Mouse (Mus musculus) small intestine, adult 2 months (tissue): ENCODE data around the gene Dcaf12. TPM values are rescaled to one million over a fixed set of nuclear protein-coding genes. Genes with fewer than 3 reads are reported as not detected.

Experiments used
- H3K27ac ChIP-seq: fragments of 200-500 bp; 2 replicates; pipeline ENCODE4 v1.5.1; 2012; ENCODE audit warnings: low read depth, low read length, control low read depth, inconsistent platforms; ENCODE audit not compliant: insufficient read depth
- H3K27me3 ChIP-seq: fragments of 200-500 bp; 2 replicates; pipeline ENCODE4 v1.6.1; 2012; ENCODE audit warnings: mild to moderate bottlenecking, moderate library complexity, low read length, inconsistent platforms; ENCODE audit not compliant: control insufficient read depth, insufficient read depth
- H3K36me3 ChIP-seq: fragments of 200-500 bp; 2 replicates; pipeline ENCODE4 v1.6.1; 2012; ENCODE audit warnings: mild to moderate bottlenecking, low read length, control low read depth, inconsistent platforms; ENCODE audit not compliant: control insufficient read depth, insufficient read depth
- H3K4me1 ChIP-seq: fragments of 200-500 bp; 2 replicates; pipeline ENCODE4 v1.6.1; 2012; ENCODE audit warnings: low read length, inconsistent platforms, mixed read lengths; ENCODE audit not compliant: control insufficient read depth, insufficient read depth, insufficient read length
- H3K4me3 ChIP-seq: fragments of 200-500 bp; 2 replicates; pipeline ENCODE4 v1.5.1; 2012; ENCODE audit warnings: low read depth, mild to moderate bottlenecking, control low read depth, inconsistent platforms, low read length, moderate library complexity
- CTCF ChIP-seq: fragments of 200-500 bp; IDR thresholded peaks from 2 replicates; pipeline ENCODE4 v1.5.1; 2012; ENCODE audit warnings: low read depth, mild to moderate bottlenecking, control low read depth, inconsistent platforms, low read length, moderate library complexity, mixed read lengths; ENCODE audit not compliant: insufficient replicate concordance, insufficient read length; ENCODE audit errors: extremely low read depth
- POLR2A ChIP-seq: fragments of 200-500 bp; IDR thresholded peaks from 2 replicates; pipeline ENCODE4 v1.6.1; 2012; ENCODE audit warnings: low read depth, mild to moderate bottlenecking, control low read depth, inconsistent platforms, low read length, moderate library complexity
- WGBS: fragments of 180-500 bp; shearing (Covaris S2); methylation state at CpG from one replicate; pipeline ENCODE4 v1.1.7; 2018; 5-methylcytosine and 5-hydroxymethylcytosine counted together
- polyA plus RNA-seq: library from polyadenylated mRNA; depleted of rRNA; stranded (reverse); fragments of >200 nt; gene quantifications from 2 replicates; pipeline ENCODE4 v1.2.3, GENCODE M21; 2012

Dcaf12 gene
- polyA plus RNA-seq, 1 experiment, result 27.5 TPM

- Histone ChIP-seq H3K27ac (peak overlapping the region; percentile 79), H3K27me3 (no peaks in the 10 kb centered on the region), H3K4me1 (peaks cover 12% of the 10 kb centered on the region), H3K4me3 (peak overlapping the region; percentile 94), H3K36me3 (peaks cover 2% of the 10 kb centered on the region; the same call in 1 of the 2 replicates)
- TF ChIP-seq CTCF (no peak), POLR2A (no peak)
- WGBS, result 1% methylated on average over 27 of the region's 28 CpGs
Measured at GRCm38 (mm10) chr4:41349199-41349591, 34.5 kb upstream of the Dcaf12 start.

DNA sequence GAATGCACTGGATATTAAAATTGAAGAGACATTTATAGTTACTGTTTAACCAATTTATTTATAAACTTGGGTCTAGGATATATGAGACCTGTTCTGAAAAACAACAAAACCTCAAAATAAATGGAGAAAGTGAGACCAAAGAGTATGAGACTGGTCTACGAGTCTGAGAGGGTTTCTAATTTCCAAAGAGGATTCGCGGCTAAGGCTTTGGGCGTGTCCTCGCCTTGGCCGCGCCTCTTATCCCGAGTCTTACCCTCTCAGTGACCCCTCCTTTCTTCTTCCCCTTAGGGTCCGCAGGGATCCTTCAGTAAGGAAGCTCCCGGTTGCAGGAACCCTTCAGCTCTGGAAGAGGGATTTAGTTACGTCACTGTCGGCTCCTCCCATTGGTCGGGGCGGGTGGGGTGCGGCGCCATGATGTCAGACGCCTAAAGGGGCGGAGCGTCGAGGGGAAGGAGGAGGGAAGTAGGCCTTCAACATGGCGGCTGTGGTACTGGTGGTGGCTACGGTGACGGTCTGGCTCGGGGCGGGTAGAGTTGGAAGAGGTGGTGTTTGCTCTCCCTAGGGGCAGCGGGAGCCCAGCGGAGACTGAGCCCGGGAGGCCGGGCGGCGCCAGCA, 34.0 kb upstream of the Dcaf12 start, which contains the start of gene Ubap1:
Ubap1 (plus strand) TSS at position 413 of the 615 bp plus-strand sequence.
- peaks cover 12% of the 10 kb centered on the region for H3K4me1 ChIP-seq
- peak within 1 kb of the TSS; percentile 94 for H3K4me3 ChIP-seq
- peaks cover 2% of the 10 kb centered on the region; the same call in 1 of the 2 replicates for H3K36me3 ChIP-seq
- H3K27me3 ChIP-seq, result no peaks in the 10 kb centered on the region
- peak within 1 kb of the TSS; percentile 92 for H3K27ac ChIP-seq
- WGBS, result under 1% methylated on average over 31 of the region's 31 CpGs
- peak; percentile 84 for TF ChIP-seq POLR2A
- TF ChIP-seq CTCF, result no peak

DNA sequence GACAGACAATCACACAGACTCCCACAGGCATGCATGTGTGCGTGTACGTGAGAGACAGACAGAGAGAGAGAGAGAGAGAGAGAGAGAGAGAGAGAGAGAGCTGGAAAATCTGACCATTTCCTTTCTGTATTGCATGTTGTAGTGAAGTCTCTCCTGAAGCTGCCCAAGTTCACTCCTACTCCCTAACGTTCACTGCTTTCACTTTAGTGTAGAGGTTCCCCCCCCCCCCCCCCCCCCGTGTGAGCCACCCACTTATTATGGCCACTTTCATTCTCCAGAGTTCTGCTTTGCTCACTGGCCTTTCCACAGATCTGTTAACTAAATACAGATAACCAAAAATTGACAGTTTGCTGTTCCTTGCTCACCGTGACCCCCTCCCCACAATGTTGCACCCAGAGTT, 33.1 kb upstream of the Dcaf12 start:
- H3K4me1 ChIP-seq, result peaks cover 14% of the 10 kb centered on the region
- peak overlapping the region; percentile 10; the same call in 1 of the 2 replicates for H3K4me3 ChIP-seq
- H3K27me3 ChIP-seq, result no peaks in the 10 kb centered on the region
- no peak for TF ChIP-seq POLR2A
- TF ChIP-seq CTCF, result no peak
- 7% methylated on average over 5 of the region's 5 CpGs for WGBS
- H3K36me3 ChIP-seq, result peaks cover 2% of the 10 kb centered on the region; the same call in 1 of the 2 replicates
- peak overlapping the region; percentile 92 for H3K27ac ChIP-seq

GRCm38 (mm10) chr4:41346011-41346410, 31.3 kb upstream of the Dcaf12 start:
- H3K27ac ChIP-seq, result no peak overlapping the region
- TF ChIP-seq POLR2A (no peak), CTCF (no peak)
- no peaks in the 10 kb centered on the region for H3K27me3 ChIP-seq
- H3K4me1 ChIP-seq, result peaks cover 14% of the 10 kb centered on the region
- H3K4me3 ChIP-seq, result no peak overlapping the region
- no peaks in the 10 kb centered on the region for H3K36me3 ChIP-seq
- 83% methylated on average over 2 of the region's 2 CpGs for WGBS

- Histone ChIP-seq H3K4me3 (no peak overlapping the region), H3K27ac (no peak overlapping the region), H3K27me3 (no peaks in the 10 kb centered on the region), H3K4me1 (peaks cover 2% of the 10 kb centered on the region; the same call in 1 of the 2 replicates), H3K36me3 (no peaks in the 10 kb centered on the region)
- TF ChIP-seq POLR2A, result no peak
- TF ChIP-seq CTCF, result peak; percentile 25; the same call in 1 of the 2 replicates
- WGBS, result 82% methylated on average over 11 of the region's 11 CpGs
Measured at GRCm38 (mm10) chr4:41340912-41341550, 26.3 kb upstream of the Dcaf12 start.

GRCm38 (mm10) chr4:41336546-41336945, 21.9 kb upstream of the Dcaf12 start:
- Histone ChIP-seq H3K27ac (no peak overlapping the region), H3K36me3 (no peaks in the 10 kb centered on the region), H3K4me1 (peaks cover 5% of the 10 kb centered on the region; the same call in 1 of the 2 replicates), H3K4me3 (no peak overlapping the region), H3K27me3 (no peaks in the 10 kb centered on the region)
- no peak for TF ChIP-seq CTCF

DNA sequence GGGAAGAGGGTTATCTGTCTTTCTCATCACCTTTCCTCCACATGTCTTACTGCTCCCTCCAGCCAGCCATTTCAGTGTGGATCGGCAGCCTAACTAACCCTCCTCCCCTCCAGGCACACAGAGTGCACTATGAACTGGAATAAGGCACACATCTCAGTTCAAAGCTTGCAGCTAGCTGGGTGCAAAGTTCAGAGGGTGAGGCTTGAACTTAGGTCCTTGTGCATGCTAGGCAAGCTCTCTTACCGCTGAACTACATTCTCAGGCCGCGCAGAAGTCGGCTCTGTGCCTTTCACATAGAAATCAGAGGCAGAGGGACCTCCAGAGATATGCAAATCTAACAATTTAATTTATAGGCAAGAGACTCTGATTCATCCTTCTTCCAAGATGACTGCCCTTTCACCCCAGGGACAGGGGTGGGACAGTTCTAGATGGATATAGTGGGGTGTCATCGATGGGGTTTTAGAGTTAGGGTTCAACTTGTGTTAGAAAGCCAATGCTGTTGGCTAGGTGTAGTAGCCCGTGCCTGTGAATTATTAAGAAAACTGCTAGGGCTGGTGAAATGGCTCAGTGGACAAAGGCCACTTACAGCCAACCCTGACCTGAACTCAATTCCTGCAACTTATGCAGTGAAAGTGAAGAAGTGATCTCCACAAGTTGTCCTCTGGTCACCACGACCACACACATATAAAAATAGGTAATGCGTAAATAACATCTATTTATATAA, 17.2 kb upstream of the Dcaf12 start:
- WGBS, result 38% methylated on average over 9 of the region's 9 CpGs
- Histone ChIP-seq H3K36me3 (no peaks in the 10 kb centered on the region), H3K4me1 (peaks cover 11% of the 10 kb centered on the region; the same call in 1 of the 2 replicates), H3K4me3 (no peak overlapping the region), H3K27me3 (no peaks in the 10 kb centered on the region), H3K27ac (peak overlapping the region; percentile 88)
- TF ChIP-seq POLR2A (peak; percentile 35; the same call in 1 of the 2 replicates), CTCF (no peak)
